Mouse (Mus musculus): ENCODE data around the gene Fam222a. TPM values are rescaled to one million over a fixed set of nuclear protein-coding genes. Genes with fewer than 3 reads are reported as not detected.

The Fam222a gene
- total RNA-seq, 2 experiments from 2014 or later: 2.4 to 4.2 TPM

- no peak for DNase-seq (ENCODE audit: low spot score)
- intact Hi-C loops (cut with DNase I): no loop called here
Measured at GRCm38 (mm10) chr5:114557765-114558731, 9.8 kb upstream of the Fam222a start.

GRCm38 (mm10) chr5:114560533-114560936 lies 7.3 kb upstream of the Fam222a start:
- intact Hi-C loops (cut with DNase I): no loop called here
- no peak for DNase-seq (ENCODE audit: low spot score)

GRCm38 (mm10) chr5:114560965-114561364 lies 6.9 kb upstream of the Fam222a start:
- no peak for DNase-seq (ENCODE audit: low spot score)
- intact Hi-C loops (cut with DNase I): no loop called here

DNA sequence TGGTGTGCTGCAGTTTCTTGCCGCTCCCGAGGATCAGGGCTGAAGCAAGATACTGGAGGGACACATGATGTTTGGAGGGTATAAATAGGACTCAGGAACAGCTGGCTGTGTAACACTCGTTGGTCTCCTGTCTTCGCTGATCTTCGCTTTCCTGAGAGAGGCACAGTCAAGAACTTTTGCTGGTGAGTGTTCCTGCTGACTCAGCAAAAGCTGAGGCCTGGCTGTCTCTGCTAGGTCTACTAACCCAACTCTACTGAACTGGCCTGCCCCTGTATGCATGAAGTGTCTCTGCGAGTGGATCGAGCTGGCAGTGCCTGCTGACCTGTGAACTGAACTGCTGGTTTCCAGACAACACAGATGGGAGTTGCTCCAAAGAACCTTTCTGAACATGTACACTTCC lies 3.8 kb upstream of the Fam222a start:
- no peak for DNase-seq (ENCODE audit: low spot score)
- intact Hi-C loops (cut with DNase I): no loop called here

DNA sequence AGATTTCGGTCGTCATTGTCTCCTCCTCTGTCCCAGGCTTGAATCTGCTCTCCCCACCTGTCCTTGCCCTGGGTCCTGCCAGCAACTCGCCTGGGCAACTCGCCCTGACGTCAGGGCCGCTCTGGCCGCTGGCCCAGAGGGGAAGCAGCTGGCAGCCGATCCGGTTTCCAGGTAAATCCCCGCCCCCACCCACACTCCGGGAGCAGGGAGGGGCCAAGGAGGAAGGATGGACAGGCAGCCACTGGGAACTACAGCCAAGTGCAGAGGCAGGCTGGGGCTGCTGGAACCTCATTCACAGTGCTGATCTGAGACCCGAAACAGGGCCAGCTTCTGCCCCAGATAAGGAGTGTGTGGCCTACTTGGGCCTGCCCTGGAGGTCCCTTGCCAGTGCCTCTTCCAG lies 2.5 kb upstream of the Fam222a start:
- DNase-seq (ENCODE audit: low spot score): no peak
- intact Hi-C loops (cut with DNase I): no loop called here

- no peak for DNase-seq (ENCODE audit: low spot score)
- intact Hi-C loops (cut with DNase I): no loop called here
Measured at GRCm38 (mm10) chr5:114565751-114566150, 2.1 kb upstream of the Fam222a start.

DNA sequence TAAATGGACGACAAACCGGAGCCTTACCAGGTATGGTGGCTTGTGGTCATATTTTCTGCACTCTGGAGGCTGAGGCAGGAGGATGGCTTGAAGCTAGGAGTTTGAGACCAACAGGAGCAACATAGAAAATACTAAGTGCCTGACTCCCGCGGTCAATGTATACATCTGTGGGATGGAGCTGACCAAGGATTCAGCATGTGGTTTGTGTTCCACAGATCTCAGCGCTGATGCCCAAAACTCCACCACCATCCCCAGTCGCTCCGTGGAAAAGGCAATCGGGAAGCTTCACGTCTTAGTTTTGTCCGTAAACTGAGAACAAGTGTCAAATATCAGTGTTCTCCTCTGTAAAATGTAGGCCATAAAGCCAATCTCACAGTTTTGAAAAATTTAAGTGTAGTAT lies 1.4 kb upstream of the Fam222a start:
- DNase-seq (ENCODE audit: low spot score): no peak
- intact Hi-C loops (cut with DNase I): no loop called here

- peak; percentile 91 for DNase-seq (ENCODE audit: low spot score)
- intact Hi-C loops (cut with DNase I): no loop called here
Measured at GRCm38 (mm10) chr5:114567075-114567517, 720 bp upstream of the Fam222a start.

DNA sequence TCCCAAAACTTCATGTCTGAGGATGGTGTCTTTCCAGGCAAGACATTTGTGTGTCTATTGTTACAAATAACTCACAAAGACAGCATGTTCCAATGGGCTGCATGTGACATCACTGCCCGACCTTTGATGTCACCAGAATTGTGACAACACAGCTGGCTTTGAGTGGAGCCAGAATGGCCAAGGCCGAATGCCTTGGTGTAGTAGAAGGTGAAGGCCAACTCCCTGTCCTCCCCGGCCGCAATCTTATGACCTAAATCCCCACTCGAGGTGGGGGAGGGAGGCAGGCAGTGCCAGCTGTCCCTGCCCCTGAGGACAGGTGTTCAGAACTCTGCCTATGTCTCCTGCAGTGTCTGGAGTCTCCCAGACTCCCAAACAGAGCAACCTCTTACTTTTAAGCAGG lies 1.0 kb downstream of the Fam222a start:
- no peak for DNase-seq (ENCODE audit: low spot score)

DNA sequence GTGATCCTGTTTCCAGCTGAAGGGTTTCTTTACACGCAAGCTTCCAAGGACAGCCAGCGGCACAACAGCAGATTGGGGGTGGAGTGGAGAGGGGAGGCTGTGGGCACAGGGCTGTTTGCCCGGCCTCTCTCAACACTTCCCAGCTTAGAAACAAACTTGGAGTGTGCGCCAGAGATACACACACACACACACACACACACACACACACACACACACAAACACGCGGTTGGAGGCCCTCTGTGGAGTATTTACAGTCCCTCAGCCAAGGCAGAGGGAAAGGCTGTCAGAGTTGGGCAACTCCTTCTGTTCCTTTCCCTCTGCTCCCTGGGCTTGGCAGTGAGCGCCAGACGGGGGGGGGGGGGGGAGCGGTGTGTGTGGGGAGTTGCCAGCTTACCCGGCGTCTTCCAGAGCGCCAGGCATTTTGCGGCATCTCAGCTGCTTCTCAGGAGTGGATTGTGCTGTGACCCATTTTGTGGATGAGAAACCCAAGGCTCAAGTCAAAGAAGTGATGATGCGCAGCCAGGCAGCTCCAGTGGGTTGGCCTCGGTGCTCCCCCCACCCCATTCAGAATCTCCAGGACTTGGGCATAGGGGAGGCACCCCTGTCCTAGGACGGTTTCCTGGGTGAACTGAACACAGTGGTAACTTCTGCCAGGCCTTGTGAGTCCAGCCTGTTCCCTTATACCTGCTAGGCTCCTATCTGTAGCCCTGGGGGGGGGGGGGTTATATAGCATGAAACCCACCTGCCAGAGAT lies 2.3 kb downstream of the Fam222a start:
- DNase-seq (ENCODE audit: low spot score): peak; percentile 37
- intact Hi-C loops (cut with DNase I): loop anchor here (2.0 to 5.0 kb wide), 2 partner anchors 37 to 109 kb away; no protein-coding TSS in a partner anchor

More for the DNA sequence above, 1.0 kb downstream of the Fam222a start:
- intact Hi-C loops (cut with DNase I): loop anchor here (2.0 kb wide), 1 partner anchor 108 kb away; no protein-coding TSS in a partner anchor

GRCm38 (mm10) chr5:114570791-114571450 lies 3.1 kb downstream of the Fam222a start:
- DNase-seq (ENCODE audit: low spot score): no peak
- intact Hi-C loops (cut with DNase I): loop anchor here (5.0 kb wide), 1 partner anchor 36 kb away; no protein-coding TSS in a partner anchor

DNA sequence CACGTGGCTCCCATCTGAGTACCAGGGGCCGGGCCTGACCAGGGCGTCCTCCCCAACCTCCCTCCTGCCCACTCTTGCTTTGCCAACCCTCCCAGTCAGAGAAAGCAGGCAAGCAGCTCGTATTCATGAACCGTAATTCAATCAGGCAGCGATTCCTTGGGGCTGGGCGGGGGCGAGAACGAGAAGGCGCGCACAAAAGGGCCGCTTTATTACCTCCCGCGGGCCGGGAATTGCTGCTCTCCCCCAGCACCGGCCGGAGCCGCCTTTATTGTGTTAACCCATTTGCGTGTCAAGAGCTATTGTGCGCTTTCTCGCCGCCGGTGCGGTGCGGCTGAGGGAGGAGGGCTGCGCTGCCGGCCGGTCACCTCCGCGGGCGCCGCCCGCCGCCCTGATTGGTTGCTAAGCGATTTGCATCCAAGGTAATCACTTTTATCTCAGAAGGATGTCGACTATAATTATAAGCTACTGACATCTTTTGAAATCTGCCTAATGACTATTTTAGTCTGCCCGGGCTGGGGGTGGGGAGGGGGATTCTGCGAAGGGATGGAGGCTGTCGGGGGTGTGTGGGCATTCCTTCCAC lies 3.7 kb downstream of the Fam222a start:
- DNase-seq (ENCODE audit: low spot score): no peak
- intact Hi-C loops (cut with DNase I): loop anchor here (5.0 kb wide), 1 partner anchor 36 kb away; no protein-coding TSS in a partner anchor

DNA sequence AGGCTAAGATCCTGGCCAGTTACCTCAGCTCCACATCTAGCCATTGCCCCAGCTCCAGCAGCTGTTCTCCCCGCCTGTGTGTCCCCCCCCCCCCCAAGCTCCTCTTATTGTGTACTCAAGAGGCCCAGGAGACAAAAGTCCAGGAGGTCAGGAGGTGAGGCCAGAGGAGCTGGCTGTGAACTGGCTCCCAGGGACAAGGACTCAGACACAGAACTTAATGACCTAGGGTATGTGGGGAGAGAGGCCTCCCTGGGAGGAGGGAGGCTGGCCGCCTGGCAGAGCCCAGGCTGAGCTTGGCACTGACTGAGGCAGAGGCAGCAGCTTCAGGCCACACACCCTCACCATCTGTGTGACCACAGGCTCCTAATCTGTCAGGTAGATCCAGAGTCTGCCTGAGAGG lies 5.2 kb downstream of the Fam222a start:
- no peak for DNase-seq (ENCODE audit: low spot score)
- intact Hi-C loops (cut with DNase I): loop anchor here (5.0 kb wide), 1 partner anchor 34 kb away; no protein-coding TSS in a partner anchor

- intact Hi-C loops (cut with DNase I): loop anchor here (5.0 kb wide), 1 partner anchor 33 kb away; no protein-coding TSS in a partner anchor
- DNase-seq (ENCODE audit: low spot score): no peak
Measured at GRCm38 (mm10) chr5:114573920-114574628, 6.3 kb downstream of the Fam222a start.

- intact Hi-C loops (cut with DNase I): no loop called here
- DNase-seq (ENCODE audit: low spot score): no peak
Measured at GRCm38 (mm10) chr5:114575010-114575409, 7.2 kb downstream of the Fam222a start.

GRCm38 (mm10) chr5:114575530-114575929 lies 7.7 kb downstream of the Fam222a start:
- DNase-seq (ENCODE audit: low spot score): no peak
- intact Hi-C loops (cut with DNase I): no loop called here

GRCm38 (mm10) chr5:114575986-114576605 lies 8.3 kb downstream of the Fam222a start:
- intact Hi-C loops (cut with DNase I): no loop called here
- DNase-seq (ENCODE audit: low spot score): no peak

DNA sequence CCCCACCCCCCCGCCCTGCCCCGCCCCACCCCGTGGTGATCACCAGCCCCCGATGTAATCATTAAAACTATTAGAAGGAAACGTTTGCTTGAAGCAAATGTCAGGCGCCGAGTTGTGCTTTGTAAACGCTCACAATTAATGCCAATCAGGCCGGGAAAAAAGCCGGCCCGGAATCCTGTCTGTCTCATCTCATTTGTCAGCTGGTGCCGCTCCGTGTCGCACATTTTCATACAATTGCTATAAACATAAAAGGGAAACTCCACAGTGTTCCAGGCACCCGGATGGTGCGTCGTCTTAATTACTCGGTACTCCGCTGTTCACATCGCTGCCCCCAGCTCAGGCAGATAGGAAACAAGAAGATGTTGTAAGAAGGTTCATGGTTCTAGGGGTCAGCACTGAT lies 10.5 kb downstream of the Fam222a start:
- no peak for DNase-seq (ENCODE audit: low spot score)
- intact Hi-C loops (cut with DNase I): no loop called here
